Mouse (Mus musculus) small intestine, adult 10 weeks (tissue): ENCODE results near the gene Sap25. TPM values are rescaled to one million over a fixed set of nuclear protein-coding genes. Genes with fewer than 3 reads are reported as not detected.

Source experiments
- polyA plus RNA-seq: library from polyadenylated mRNA; stranded (reverse); fragments of 350-450 nt; fragmentation: Illumina TruSeq; extraction: RNeasy Lipid Tissue Mini Kit (QIAGEN cat#74804); gene quantifications from one replicate; pipeline ENCODE4 v1.2.3, GENCODE M21; 2014; ENCODE audit warnings: low replicate concordance

The Sap25 gene
- polyA plus RNA-seq: not detected

GRCm38 (mm10) chr5:137641054-137641453 is at the start of gene Sap25:
TSS of gene Sap25 (plus strand) at chr5:137641334.

GRCm38 (mm10) chr5:137600619-137601364 is 40.3 kb upstream of the Sap25 start, which contains the start of gene Mospd3:
TSS of gene Mospd3 (minus strand) at chr5:137601058.

GRCm38 (mm10) chr5:137613550-137613949 is 27.6 kb upstream of the Sap25 start, which contains the start of gene Pcolce:
TSS of gene Pcolce (minus strand) at chr5:137613784.

GRCm38 (mm10) chr5:137628498-137629305 is 12.4 kb upstream of the Sap25 start, which contains the start of the genes Fbxo24, Lrch4 and Gm20605:
TSS of gene Fbxo24 (minus strand) at chr5:137629002.
TSS of gene Lrch4 (plus strand) at chr5:137629121.
TSS of gene Gm20605 (plus strand) at chr5:137629175.

GRCm38 (mm10) chr5:137645652-137646091 is 4.5 kb downstream of the Sap25 start, which contains the start of gene Irs3:
TSS of gene Irs3 (minus strand) at chr5:137645714.

GRCm38 (mm10) chr5:137684294-137685123 is 43.4 kb downstream of the Sap25 start, which contains the start of gene Agfg2:
TSS of gene Agfg2 (minus strand) at chr5:137684726.

Other genes with a start within 250 kb of the Sap25 start
- gene Zan, start 164.3 kb upstream of the Sap25 start, polyA plus RNA-seq: 0.19 TPM
- gene Pop7, start 138.8 kb upstream of the Sap25 start, polyA plus RNA-seq: not detected
- gene Gigyf1, start 122.8 kb upstream of the Sap25 start, polyA plus RNA-seq: 0.97 TPM
- gene Epo, start 108.1 kb upstream of the Sap25 start, polyA plus RNA-seq: not detected
- 1.5 TPM for gene Gnb2, start 107.8 kb upstream of the Sap25 start, polyA plus RNA-seq
- not detected for gene Actl6b, start 87.8 kb upstream of the Sap25 start, polyA plus RNA-seq
- not detected for gene Tfr2, start 71.5 kb upstream of the Sap25 start, polyA plus RNA-seq
- gene Mospd3, start 40.3 kb upstream of the Sap25 start, polyA plus RNA-seq: not detected
- 1.5 TPM for gene Pcolce, start 27.6 kb upstream of the Sap25 start, polyA plus RNA-seq
- not detected for gene Fbxo24, start 12.3 kb upstream of the Sap25 start, polyA plus RNA-seq
- gene Lrch4, start 12.2 kb upstream of the Sap25 start, polyA plus RNA-seq: 0.30 TPM
- not detected for gene Gm20605, start 12.2 kb upstream of the Sap25 start, polyA plus RNA-seq
- not detected for gene Irs3, start 4.4 kb downstream of the Sap25 start, polyA plus RNA-seq
- 2.0 TPM for gene Agfg2, start 43.4 kb downstream of the Sap25 start, polyA plus RNA-seq
- 0.22 TPM for gene Nyap1, start 100.3 kb downstream of the Sap25 start, polyA plus RNA-seq
- gene Tsc22d4, start 104.4 kb downstream of the Sap25 start, polyA plus RNA-seq: 1.5 TPM
- gene Ppp1r35, start 137.5 kb downstream of the Sap25 start, polyA plus RNA-seq: not detected
- 6.3 TPM for gene Mepce, start 146.3 kb downstream of the Sap25 start, polyA plus RNA-seq
- gene Zcwpw1, start 146.5 kb downstream of the Sap25 start, polyA plus RNA-seq: 2.7 TPM
- gene Pilra, start 194.9 kb downstream of the Sap25 start, polyA plus RNA-seq: 4.7 TPM
- gene Pilrb1, start 216.8 kb downstream of the Sap25 start, polyA plus RNA-seq: 8.6 TPM
- 6.1 TPM for gene Pilrb2, start 230.5 kb downstream of the Sap25 start, polyA plus RNA-seq